Mouse (Mus musculus) left cerebral cortex, postnatal 10 days (tissue): Measurements from ENCODE around the gene Ski. TPM values are rescaled to one million over a fixed set of nuclear protein-coding genes. Genes with fewer than 3 reads are reported as not detected.
A peak's percentile ranks its signal among the peaks of the same experiment; 100 is the strongest.

ENCODE experiments used
- DNase-seq, 2 experiments: peaks; one replicate each; pipeline ENCODE4 v3.0.0; 2021 to 2022; ENCODE audit warnings: low spot score in 2 of 2, mixed read lengths in 1 of 2; ENCODE audit errors: extremely low spot score in 1 of 2
- intact Hi-C: fragments of 180-260 bp; cut with DNase I; formaldehyde crosslinking; loops from one replicate; pipeline ENCODE4 v1.15.1; 2025
- total RNA-seq, 2 experiments: library from RNA; stranded (reverse); gene quantifications; 2 replicates each; pipeline ENCODE4 v1.2.3; 2021

Gene Ski
- total RNA-seq, 2 experiments from 2014 or later: 108 to 111 TPM

- no peak for DNase-seq
- intact Hi-C loops: no loop called here
Measured at GRCm38 (mm10) chr4:155236737-155237385, 14.5 kb upstream of the Ski start.

GRCm38 (mm10) chr4:155235311-155236119 lies 13.1 kb upstream of the Ski start:
- peak; percentile 94 to 97 for DNase-seq
- intact Hi-C loops: no loop called here

GRCm38 (mm10) chr4:155234371-155235310 lies 12.2 kb upstream of the Ski start:
- intact Hi-C loops: no loop called here

GRCm38 (mm10) chr4:155233878-155234277 lies 11.5 kb upstream of the Ski start:
- intact Hi-C loops: no loop called here
- peak; percentile 78 to 88 for DNase-seq

More at GRCm38 (mm10) chr4:155234371-155235310, 12.2 kb upstream of the Ski start:
- peak in 1 of 2 experiments; percentile 66 for DNase-seq

GRCm38 (mm10) chr4:155228461-155228860 lies 6.1 kb upstream of the Ski start:
- DNase-seq: no peak
- intact Hi-C loops: no loop called here

GRCm38 (mm10) chr4:155227986-155228385 lies 5.6 kb upstream of the Ski start:
- DNase-seq: no peak
- intact Hi-C loops: no loop called here

- DNase-seq: no peak
- intact Hi-C loops: no loop called here
Measured at GRCm38 (mm10) chr4:155225918-155226317, 3.5 kb upstream of the Ski start.

GRCm38 (mm10) chr4:155223594-155224528 lies 1.5 kb upstream of the Ski start:
- DNase-seq: no peak
- intact Hi-C loops: no loop called here

GRCm38 (mm10) chr4:155222841-155223593 lies 625 bp upstream of the Ski start:
- DNase-seq: peak; percentile 99
- intact Hi-C loops: no loop called here

- intact Hi-C loops: loop anchor here (2.0 kb wide), 1 partner anchor 27 kb away; the partner anchor contains the start of gene Faap20
- peak; percentile 60 to 88 for DNase-seq
Measured at GRCm38 (mm10) chr4:155221599-155222551, 517 bp downstream of the Ski start.

GRCm38 (mm10) chr4:155221106-155221505 lies 1.3 kb downstream of the Ski start:
- intact Hi-C loops: loop anchor here (2.0 kb wide), 1 partner anchor 28 kb away; the partner anchor contains the start of gene Faap20
- DNase-seq: no peak

GRCm38 (mm10) chr4:155220213-155221100 lies 1.9 kb downstream of the Ski start:
- DNase-seq: peak in 1 of 2 experiments; percentile 65
- intact Hi-C loops: loop anchor here (2.0 kb wide), 1 partner anchor 28 kb away; the partner anchor contains the start of gene Faap20

- DNase-seq: peak in 1 of 2 experiments; percentile 21
- intact Hi-C loops: loop anchor here (2.0 to 5.0 kb wide), 3 partner anchors 29 to 67 kb away; partner anchors contain the start of gene Faap20
Measured at GRCm38 (mm10) chr4:155219271-155220212, 2.9 kb downstream of the Ski start.
